Mouse (Mus musculus) layer of hippocampus, postnatal 14 days (tissue): Measurements from ENCODE around the gene Kcnv2. TPM values are rescaled to one million over a fixed set of nuclear protein-coding genes. Genes with fewer than 3 reads are reported as not detected.

Experiments used
- DNase-seq, 2 experiments: peaks; one replicate each; pipeline ENCODE4 v3.0.0; 2021 to 2022; ENCODE audit warnings: low spot score in 2 of 2, mixed read lengths in 1 of 2
- long read RNA-seq, 2 experiments: library from polyadenylated mRNA; stranded (forward); transcript quantifications; one replicate each; pipeline ENCODE4 v2.0.0; 2021
- total RNA-seq, 2 experiments: library from RNA; stranded (reverse); gene quantifications; 2 replicates each; pipeline ENCODE4 v1.2.3; 2021

Gene Kcnv2
- under 1 TPM in 1 of 2 experiments, not detected in 1; 0.25 TPM for total RNA-seq
- long read RNA-seq, experiment 1 = 0 reads
- long read RNA-seq, experiment 2, partial matches to known transcripts = 0 of 1 reads
- long read RNA-seq, experiment 2, other reads (novel, unspliced or antisense) = 1 of 1 reads

GRCm38 (mm10) chr19:27322281-27322680 lies at the start of gene Kcnv2:
Kcnv2 (plus strand) TSS chr19:27322588.
- DNase-seq = no peak

- DNase-seq = no peak
Measured at GRCm38 (mm10) chr19:27273385-27273784, 49.0 kb upstream of the Kcnv2 start.

GRCm38 (mm10) chr19:27274382-27274781 lies 48.0 kb upstream of the Kcnv2 start:
- no peak for DNase-seq

GRCm38 (mm10) chr19:27279174-27279573 lies 43.2 kb upstream of the Kcnv2 start:
- DNase-seq = no peak

- no peak for DNase-seq
Measured at GRCm38 (mm10) chr19:27310039-27310438, 12.3 kb upstream of the Kcnv2 start.

- no peak for DNase-seq
Measured at GRCm38 (mm10) chr19:27311311-27311710, 11.1 kb upstream of the Kcnv2 start.

- no peak for DNase-seq
Measured at GRCm38 (mm10) chr19:27312266-27313079, 9.9 kb upstream of the Kcnv2 start.

- peak in 1 of 2 experiments; percentile 7 for DNase-seq
Measured at GRCm38 (mm10) chr19:27313080-27313413, 9.3 kb upstream of the Kcnv2 start.

- no peak for DNase-seq
Measured at GRCm38 (mm10) chr19:27316313-27317258, 5.8 kb upstream of the Kcnv2 start.

- DNase-seq = peak in 1 of 2 experiments; percentile 36
Measured at GRCm38 (mm10) chr19:27317337-27317736, 5.1 kb upstream of the Kcnv2 start.

GRCm38 (mm10) chr19:27322911-27323627 lies 681 bp downstream of the Kcnv2 start:
- DNase-seq = no peak

GRCm38 (mm10) chr19:27325558-27325957 lies 3.2 kb downstream of the Kcnv2 start:
- DNase-seq = no peak

GRCm38 (mm10) chr19:27327569-27327968 lies 5.2 kb downstream of the Kcnv2 start:
- no peak for DNase-seq

- no peak for DNase-seq
Measured at GRCm38 (mm10) chr19:27328166-27328565, 5.8 kb downstream of the Kcnv2 start.

GRCm38 (mm10) chr19:27328644-27329043 lies 6.3 kb downstream of the Kcnv2 start:
- no peak for DNase-seq

GRCm38 (mm10) chr19:27332207-27332794 lies 9.9 kb downstream of the Kcnv2 start:
- DNase-seq = no peak

- DNase-seq = no peak
Measured at GRCm38 (mm10) chr19:27336126-27336917, 13.9 kb downstream of the Kcnv2 start.

- no peak for DNase-seq
Measured at GRCm38 (mm10) chr19:27346501-27346900, 24.1 kb downstream of the Kcnv2 start.

GRCm38 (mm10) chr19:27351700-27352099 lies 29.3 kb downstream of the Kcnv2 start:
- peak in 1 of 2 experiments; percentile 11 for DNase-seq

- no peak for DNase-seq
Measured at GRCm38 (mm10) chr19:27360381-27360780, 38.0 kb downstream of the Kcnv2 start.
